Mouse (Mus musculus) layer of hippocampus, postnatal 14 days (tissue): Measurements from ENCODE around the gene Gars. TPM values are rescaled to one million over a fixed set of nuclear protein-coding genes. Genes with fewer than 3 reads are reported as not detected.
A peak's percentile ranks its signal among the peaks of the same experiment; 100 is the strongest.

ENCODE experiments used
- DNase-seq, 2 experiments: peaks; one replicate each; pipeline ENCODE4 v3.0.0; 2021 to 2022; ENCODE audit warnings: low spot score in 2 of 2, mixed read lengths in 1 of 2
- long read RNA-seq, 2 experiments: library from polyadenylated mRNA; stranded (forward); transcript quantifications; one replicate each; pipeline ENCODE4 v2.0.0; 2021
- total RNA-seq, 2 experiments: library from RNA; stranded (reverse); gene quantifications; 2 replicates each; pipeline ENCODE4 v1.2.3; 2021

Gene Gars
- total RNA-seq: 100 to 1,000 TPM; 148 to 151 TPM
- long read RNA-seq, experiment 1, transcript Gars-201 (17 exons, 2,380 nt): major isoform, 134 of 145 reads
- long read RNA-seq, experiment 1, partial matches to known transcripts: 7 of 145 reads
- long read RNA-seq, experiment 1, other reads (novel, unspliced or antisense): 4 of 145 reads
- long read RNA-seq, experiment 2, transcript Gars-201 (17 exons, 2,380 nt): major isoform, 133 of 146 reads
- long read RNA-seq, experiment 2, partial matches to known transcripts: 7 of 146 reads
- long read RNA-seq, experiment 2, other reads (novel, unspliced or antisense): 6 of 146 reads

DNA sequence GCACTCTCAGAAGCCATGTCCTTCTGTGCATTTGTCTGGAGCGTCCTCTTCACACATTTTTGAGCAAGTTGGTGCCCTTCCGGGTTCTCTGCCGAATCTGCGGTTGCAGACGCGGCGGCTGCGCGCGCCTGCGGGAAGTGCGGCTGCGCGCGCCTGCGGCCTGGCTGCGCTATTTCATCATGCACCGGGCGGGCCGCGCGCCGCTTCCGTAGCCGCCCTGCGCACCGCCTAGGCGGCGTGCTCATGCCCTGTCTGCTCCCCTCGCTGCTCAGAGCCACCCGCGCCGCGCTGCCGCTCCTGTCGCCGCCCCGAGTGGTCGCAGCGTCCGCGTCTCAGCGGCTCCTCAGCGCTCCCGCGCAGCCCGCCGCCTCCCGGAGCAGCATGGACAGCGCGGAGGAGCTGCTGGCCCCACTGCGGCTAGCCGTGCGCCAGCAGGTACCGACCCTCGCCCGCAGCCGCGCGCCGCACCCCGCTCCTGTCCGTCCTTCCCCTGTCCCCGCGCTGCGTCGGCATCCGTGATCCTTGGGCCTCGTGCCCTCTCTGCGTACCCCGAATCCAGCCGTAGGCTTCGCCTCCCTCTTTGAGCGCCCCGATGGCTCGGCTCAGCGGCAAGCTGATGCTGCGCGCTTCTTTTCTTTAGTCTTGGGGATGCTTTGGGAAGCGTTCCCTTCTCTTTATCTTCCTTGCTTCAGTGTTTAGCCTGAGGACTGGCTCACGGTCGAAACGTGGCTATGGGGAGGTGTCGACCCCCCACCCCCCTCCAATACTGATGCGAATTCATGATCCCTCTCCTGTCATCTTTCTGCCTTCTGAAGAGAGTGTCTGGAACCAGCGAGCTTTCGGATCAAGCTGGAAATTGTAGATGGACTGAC is at the start of gene Gars:
Gene Gars (plus strand): TSS at position 209 of the 872 bp plus-strand sequence.
- peak; percentile 80 to 88 for DNase-seq

- no peak for DNase-seq
These were observed 49.7 kb upstream of the Gars start for GRCm38 (mm10) chr6:54988141-54988540.

GRCm38 (mm10) chr6:54991189-54991588 is 46.6 kb upstream of the Gars start:
- no peak for DNase-seq

- DNase-seq: no peak
These were observed 45.7 kb upstream of the Gars start for GRCm38 (mm10) chr6:54992141-54992540.

GRCm38 (mm10) chr6:54992734-54993260 is 45.0 kb upstream of the Gars start, which contains the start of gene Ggct:
TSS of gene Ggct (minus strand) at chr6:54992950.
- DNase-seq: peak; percentile 92 to 95

- DNase-seq: no peak
These were observed 41.4 kb upstream of the Gars start for GRCm38 (mm10) chr6:54996361-54996760.

GRCm38 (mm10) chr6:54997726-54998125 is 40.1 kb upstream of the Gars start:
- no peak for DNase-seq

DNA sequence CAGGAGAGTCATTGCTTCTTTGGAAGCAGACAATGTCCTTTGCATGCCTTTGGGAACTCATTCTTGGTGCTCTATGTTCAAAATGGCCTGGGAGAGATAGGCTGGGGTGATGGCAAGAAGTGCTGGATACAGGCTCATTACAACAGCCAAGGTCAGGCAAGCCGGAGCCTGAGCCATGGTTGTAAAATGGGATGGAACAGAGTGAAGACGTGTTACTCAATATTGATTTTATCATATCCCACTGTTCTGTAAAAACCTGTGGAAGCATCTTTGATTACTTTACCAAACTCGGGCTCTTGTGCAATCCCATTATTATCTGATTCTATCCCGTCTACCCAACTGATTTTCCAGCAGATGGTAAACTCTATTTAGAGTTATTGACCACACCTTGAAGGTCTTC is 36.5 kb upstream of the Gars start:
- DNase-seq: no peak

DNA sequence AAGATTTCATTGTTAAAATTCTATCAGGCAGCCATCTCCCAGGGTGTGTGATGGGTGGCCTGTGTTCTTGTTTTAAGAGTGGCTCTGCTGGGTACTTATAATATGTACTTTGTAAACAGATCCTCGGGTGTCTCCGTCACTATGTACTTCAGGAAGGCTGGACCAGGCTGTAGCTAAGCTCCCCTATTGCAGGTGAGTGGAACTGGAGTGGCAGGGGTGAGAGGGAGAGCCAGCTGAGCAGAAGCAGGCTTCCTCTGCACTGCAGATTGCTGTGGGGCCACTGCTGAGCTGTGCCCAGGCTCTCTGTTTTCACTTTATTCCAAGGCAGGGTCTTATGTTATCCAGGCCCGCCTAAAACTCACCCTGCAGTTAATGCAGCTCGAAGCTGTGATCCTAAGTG is 35.4 kb upstream of the Gars start:
- DNase-seq: no peak

DNA sequence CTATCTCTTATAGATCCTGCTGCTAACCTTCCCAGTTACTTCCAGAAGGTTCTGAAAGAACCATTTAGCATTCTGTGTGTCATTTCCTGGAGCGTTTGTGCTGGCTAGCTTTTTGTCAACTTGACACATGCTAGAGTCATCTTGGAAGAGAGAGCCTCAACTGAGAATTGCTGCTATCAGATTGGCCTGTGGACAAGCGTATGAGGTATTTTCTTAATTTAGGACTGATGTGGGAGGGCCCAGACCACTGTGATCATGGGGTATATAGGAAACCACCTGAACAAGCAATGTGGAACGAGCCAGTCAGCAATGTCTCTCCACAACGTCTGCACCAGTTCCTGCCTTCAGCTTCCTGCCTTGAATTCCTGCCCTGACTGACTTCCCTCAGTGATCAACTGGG is 34.2 kb upstream of the Gars start:
- DNase-seq: no peak

- DNase-seq: no peak
These were observed 29.4 kb upstream of the Gars start for GRCm38 (mm10) chr6:55008401-55008800.

- peak; percentile 15 to 26 for DNase-seq
These were observed 28.2 kb upstream of the Gars start for GRCm38 (mm10) chr6:55009391-55010230.

- no peak for DNase-seq
These were observed 27.3 kb upstream of the Gars start for GRCm38 (mm10) chr6:55010330-55011091.

GRCm38 (mm10) chr6:55012516-55012915 is 25.3 kb upstream of the Gars start:
- DNase-seq: no peak

- no peak for DNase-seq
These were observed 23.6 kb upstream of the Gars start for GRCm38 (mm10) chr6:55014184-55014583.

DNA sequence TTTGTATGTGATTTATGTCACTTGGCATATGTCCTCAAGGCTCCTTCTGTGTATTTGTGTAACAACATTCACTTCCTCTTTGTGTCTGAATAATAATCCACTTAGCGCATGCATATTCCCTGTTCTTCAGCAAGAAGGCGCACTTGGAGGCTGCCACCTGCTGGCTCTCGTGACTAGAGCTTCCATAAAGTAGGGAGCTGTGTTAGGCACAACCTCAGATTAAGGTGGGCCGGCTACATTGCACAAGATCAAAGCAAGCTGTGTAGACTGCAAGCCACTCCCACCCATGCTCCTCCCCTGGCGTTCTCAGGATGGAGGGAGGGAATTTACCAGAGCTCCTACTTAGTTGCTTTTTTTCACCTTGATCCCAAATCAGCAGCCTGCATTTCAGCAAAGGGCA is 21.6 kb upstream of the Gars start:
- DNase-seq: peak in 1 of 2 experiments; percentile 53

DNA sequence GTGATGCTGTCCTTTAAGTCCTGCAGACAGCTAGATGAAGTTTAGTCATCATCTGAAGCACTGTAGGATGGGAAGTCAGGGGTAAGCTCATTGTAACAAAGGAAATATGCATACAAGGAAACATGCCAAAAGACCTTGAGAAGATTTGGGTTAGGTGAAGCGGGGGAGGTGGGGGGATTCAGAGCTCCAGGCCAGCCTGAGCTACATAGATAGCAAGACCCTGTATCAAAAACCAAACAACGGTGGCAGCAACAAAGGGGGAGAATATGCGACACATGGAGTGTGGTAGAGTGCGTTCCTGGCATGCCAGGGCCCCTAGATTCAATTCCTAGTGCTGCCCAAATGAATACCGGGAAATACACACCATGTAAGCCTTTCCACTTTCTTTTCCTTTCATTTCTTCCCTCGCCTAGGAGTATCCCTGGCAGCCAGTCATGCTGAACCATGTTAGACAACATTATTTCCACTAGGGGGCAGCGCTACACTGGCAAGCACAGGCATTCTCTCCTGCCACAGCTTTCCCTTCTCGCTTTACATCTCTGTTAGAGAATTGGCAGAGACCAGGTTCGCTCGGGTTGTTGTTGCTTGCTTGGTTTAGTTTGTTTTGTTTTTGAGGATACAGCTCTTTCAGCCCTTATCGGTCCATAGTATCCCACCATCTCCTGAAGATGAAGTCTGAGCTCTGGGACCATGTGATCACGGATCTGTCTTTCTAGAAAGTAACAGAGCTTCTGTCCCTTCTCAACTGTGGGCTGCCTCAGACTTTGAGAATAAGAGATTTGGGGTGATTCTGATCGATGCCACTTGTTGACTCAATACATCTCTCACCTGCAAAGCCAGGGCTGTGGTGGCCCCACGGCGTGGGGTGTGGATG is 20.9 kb upstream of the Gars start:
- DNase-seq: peak; percentile 45 to 75

DNA sequence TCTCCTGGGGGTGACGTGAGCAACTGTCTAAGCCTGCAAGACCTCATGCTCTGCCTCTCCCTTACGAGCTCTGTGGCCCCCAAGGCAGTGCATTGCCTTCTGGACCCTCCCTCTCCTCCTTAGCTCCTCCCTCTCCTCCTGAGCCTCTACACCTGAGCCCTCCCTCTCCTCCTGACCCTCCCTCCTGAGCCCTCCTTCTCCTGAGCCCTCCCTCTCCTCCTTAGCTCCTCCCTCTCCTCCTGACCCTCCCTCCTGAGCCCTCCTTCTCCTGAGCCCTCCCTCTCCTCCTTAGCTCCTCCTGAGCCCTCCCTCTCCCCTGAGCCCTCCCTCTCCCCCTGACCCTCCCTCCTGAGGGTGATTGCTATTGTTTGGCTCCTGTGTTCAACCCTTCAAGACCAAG is 19.4 kb upstream of the Gars start:
- no peak for DNase-seq

- DNase-seq: no peak
These were observed 16.0 kb upstream of the Gars start for GRCm38 (mm10) chr6:55021806-55022205.
